Mouse (Mus musculus) forebrain, embryonic 15.5 days (tissue): ENCODE results near the gene Adamtsl1. TPM values are rescaled to one million over a fixed set of nuclear protein-coding genes. Genes with fewer than 3 reads are reported as not detected.

Source experiments
- ATAC-seq: fragments of 200-750 bp; cut with Nextera tagmentation; replicated peaks from 2 replicates; pipeline ENCODE4 v1.8.0; 2017; ENCODE audit warnings: mild to moderate bottlenecking, moderate TSS enrichment, moderate library complexity
- H3K27ac ChIP-seq: fragments of 300-500 bp; sonication (generic); replicated peaks from 2 replicates; pipeline ENCODE4 v1.5.1; 2015; ENCODE audit warnings: mild to moderate bottlenecking, inconsistent platforms
- H3K27me3 ChIP-seq: fragments of 300-500 bp; sonication (generic); 2 replicates; pipeline ENCODE4 v1.6.1; 2015; ENCODE audit warnings: inconsistent platforms
- H3K36me3 ChIP-seq: fragments of 300-500 bp; sonication (generic); 2 replicates; pipeline ENCODE4 v1.6.1; 2015; ENCODE audit warnings: mild to moderate bottlenecking, inconsistent platforms
- H3K4me1 ChIP-seq: fragments of 300-500 bp; sonication (generic); 2 replicates; pipeline ENCODE4 v1.6.1; 2015; ENCODE audit warnings: inconsistent platforms
- H3K4me2 ChIP-seq: fragments of 300-500 bp; sonication (generic); replicated peaks from 2 replicates; pipeline ENCODE4 v1.6.1; 2015; ENCODE audit warnings: mild to moderate bottlenecking, inconsistent platforms
- H3K4me3 ChIP-seq: fragments of 300-500 bp; sonication (generic); 2 replicates; pipeline ENCODE4 v1.5.1; 2015; ENCODE audit warnings: mild to moderate bottlenecking, inconsistent platforms
- H3K9ac ChIP-seq: fragments of 300-500 bp; sonication (generic); replicated peaks from 2 replicates; pipeline ENCODE4 v1.6.1; 2015; ENCODE audit warnings: mild to moderate bottlenecking, inconsistent platforms
- H3K9me3 ChIP-seq: fragments of 300-500 bp; sonication (generic); 2 replicates; pipeline ENCODE4 v1.6.1; 2016; ENCODE audit warnings: inconsistent platforms
- WGBS: fragments of 180-500 bp; shearing (Covaris S2); methylation state at CpG from one replicate; pipeline ENCODE4 v1.1.7; 2015; ENCODE audit warnings: mixed read lengths; 5-methylcytosine and 5-hydroxymethylcytosine counted together
- polyA plus RNA-seq: library from polyadenylated mRNA; unstranded; fragments of >200 nt; fragmentation: Nextera tagmentation; extraction: Ambion mirVana; gene quantifications from 2 replicates; pipeline ENCODE4 v1.2.1, GENCODE M21; 2015

The Adamtsl1 gene
- polyA plus RNA-seq, 1 experiment from 2014 or later, result 6.3 TPM

DNA sequence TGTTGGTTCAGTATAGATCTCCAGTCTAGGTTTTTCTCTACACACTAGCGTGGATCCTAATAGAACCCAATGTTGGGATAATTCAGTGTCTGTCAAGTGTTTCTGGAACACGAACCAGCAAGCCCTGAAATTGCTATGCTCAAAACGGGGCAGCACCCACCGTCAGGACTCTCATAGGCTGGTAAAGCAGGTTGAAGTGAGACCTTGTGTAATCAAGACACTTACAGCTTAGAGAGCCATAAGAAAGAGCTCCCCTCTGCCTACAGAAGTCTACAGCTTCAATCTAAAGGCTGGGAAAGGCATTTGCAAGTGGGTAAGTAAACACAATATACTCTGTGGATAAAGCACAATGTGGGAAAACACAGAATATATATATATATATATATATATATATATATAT is 367.3 kb downstream of the Adamtsl1 start:
- Histone ChIP-seq H3K4me3 (no peak overlapping the region), H3K27me3 (no peaks in the 10 kb centered on the region), H3K4me1 (no peaks in the 10 kb centered on the region), H3K27ac (no peak overlapping the region), H3K9ac (no peak overlapping the region), H3K9me3 (no peaks in the 10 kb centered on the region), H3K36me3 (no peaks in the 10 kb centered on the region), H3K4me2 (no peak overlapping the region)
- ATAC-seq, result no peak
- 92% methylated on average over 4 of the region's 4 CpGs for WGBS

- Histone ChIP-seq H3K4me2 (no peak overlapping the region), H3K9ac (no peak overlapping the region), H3K4me3 (no peak overlapping the region), H3K36me3 (no peaks in the 10 kb centered on the region), H3K9me3 (no peaks in the 10 kb centered on the region), H3K27ac (no peak overlapping the region), H3K27me3 (no peaks in the 10 kb centered on the region), H3K4me1 (no peaks in the 10 kb centered on the region)
- WGBS, result 70% methylated on average over 4 of the region's 4 CpGs
- ATAC-seq, result no peak
Measured at GRCm38 (mm10) chr4:85884031-85884430, 370.1 kb downstream of the Adamtsl1 start.

DNA sequence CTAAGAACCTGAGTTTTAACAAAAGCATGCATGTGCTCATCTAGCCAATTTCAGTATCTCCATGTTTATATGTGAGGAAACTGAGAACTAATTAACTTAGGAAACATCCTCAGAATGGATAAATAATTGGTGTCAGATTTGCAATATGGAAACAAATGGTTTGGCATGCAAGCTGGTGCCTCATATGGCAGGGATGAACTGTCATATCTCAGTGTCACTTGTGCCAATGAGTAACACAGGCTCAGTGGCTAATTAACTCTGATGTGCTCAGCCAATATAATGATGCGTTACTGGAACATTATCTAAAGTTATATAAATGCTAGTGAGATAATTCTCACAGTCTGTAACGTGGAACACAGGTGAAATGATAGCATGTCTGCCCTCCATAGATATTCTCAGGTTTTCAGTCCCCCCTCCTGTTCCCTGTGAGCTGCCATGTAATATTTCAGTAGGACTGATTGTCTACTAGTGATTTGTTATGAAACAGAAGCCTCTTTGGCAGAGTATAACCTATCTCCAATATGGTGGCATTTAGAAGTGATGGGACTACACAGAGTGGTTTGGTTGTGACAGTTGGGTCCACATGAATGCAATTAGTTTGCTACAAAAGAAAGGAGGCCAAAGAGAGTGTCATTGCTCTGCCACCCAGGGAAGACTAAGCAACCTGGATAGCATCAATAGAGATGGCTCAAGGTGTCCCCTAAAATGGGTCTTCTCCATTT is 376.1 kb downstream of the Adamtsl1 start:
- Histone ChIP-seq H3K27ac (no peak overlapping the region), H3K9me3 (no peaks in the 10 kb centered on the region), H3K4me3 (no peak overlapping the region), H3K27me3 (no peaks in the 10 kb centered on the region), H3K36me3 (no peaks in the 10 kb centered on the region), H3K4me2 (no peak overlapping the region), H3K4me1 (no peaks in the 10 kb centered on the region), H3K9ac (no peak overlapping the region)
- ATAC-seq, result peak; percentile 75; the same call in 1 of the 2 replicates
- 50% methylated on average over 2 of the region's 2 CpGs for WGBS

DNA sequence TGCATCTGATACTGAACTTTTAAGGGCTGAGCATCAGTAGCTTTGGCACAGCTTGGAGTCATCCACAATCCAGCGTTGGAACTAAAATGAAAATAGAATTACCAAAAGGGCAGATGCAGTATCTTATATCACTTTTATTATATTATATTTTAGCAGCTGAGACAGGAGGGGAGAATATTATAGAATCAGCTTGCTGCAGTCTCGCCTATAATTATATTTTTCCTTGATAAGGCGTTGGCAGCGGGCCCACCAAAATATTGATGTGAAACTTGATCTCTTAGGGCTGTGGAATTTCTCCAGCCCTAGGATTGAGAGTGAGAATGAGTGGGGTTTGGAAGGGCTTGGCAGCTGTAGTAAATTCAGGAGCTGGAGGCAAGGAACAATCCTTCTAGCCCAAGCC is 387.3 kb downstream of the Adamtsl1 start:
- H3K9me3 ChIP-seq, result no peaks in the 10 kb centered on the region
- no peaks in the 10 kb centered on the region for H3K27me3 ChIP-seq
- no peak overlapping the region for H3K4me3 ChIP-seq
- WGBS, result 85% methylated on average over 4 of the region's 4 CpGs
- no peak overlapping the region for H3K9ac ChIP-seq
- no peaks in the 10 kb centered on the region for H3K36me3 ChIP-seq
- H3K4me1 ChIP-seq, result no peaks in the 10 kb centered on the region
- no peak overlapping the region for H3K27ac ChIP-seq
- no peak overlapping the region for H3K4me2 ChIP-seq
- no peak for ATAC-seq

DNA sequence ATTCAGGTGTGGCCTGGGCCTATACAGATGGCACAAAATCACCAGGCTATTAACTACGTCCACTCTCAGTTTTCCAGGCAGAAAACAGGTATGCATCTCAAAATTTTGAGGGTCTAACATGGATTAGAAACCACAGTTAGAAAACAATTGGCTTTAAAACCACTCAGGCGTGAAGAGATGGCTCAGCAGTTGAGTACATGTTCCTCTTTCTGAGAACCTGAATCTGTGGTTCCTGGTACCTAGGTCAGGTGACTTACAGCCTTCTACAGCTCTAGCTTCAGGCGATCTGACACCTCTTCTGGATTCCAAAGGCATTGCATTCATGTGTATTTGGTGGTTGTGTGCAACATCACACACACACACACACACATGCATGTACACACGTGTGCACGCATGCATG is 390.2 kb downstream of the Adamtsl1 start:
- H3K4me1 ChIP-seq, result no peaks in the 10 kb centered on the region
- no peak overlapping the region for H3K27ac ChIP-seq
- H3K4me2 ChIP-seq, result no peak overlapping the region
- H3K27me3 ChIP-seq, result no peaks in the 10 kb centered on the region
- WGBS, result 91% methylated on average over 5 of the region's 5 CpGs
- no peaks in the 10 kb centered on the region for H3K36me3 ChIP-seq
- H3K9ac ChIP-seq, result no peak overlapping the region
- H3K4me3 ChIP-seq, result no peak overlapping the region
- H3K9me3 ChIP-seq, result no peaks in the 10 kb centered on the region
- ATAC-seq, result no peak

DNA sequence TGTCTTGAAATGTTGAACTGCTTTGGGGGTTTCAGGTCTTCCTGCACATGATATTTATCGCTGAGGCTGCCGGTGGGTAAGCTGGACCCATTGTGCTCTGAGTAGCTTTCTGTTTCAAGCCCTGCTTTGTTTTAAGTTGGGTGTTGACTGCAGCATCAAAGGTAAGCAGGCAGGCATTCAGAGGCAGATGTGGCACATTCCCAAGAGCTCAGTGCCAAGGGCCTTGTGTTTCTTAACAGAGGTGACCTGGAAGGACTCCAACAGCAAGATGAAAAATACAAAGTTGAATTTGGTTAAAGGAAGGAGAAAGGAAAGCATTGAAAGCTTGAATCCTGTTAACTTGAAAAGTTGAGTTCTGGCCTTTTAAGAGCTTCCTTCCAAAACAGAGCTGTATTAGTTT is 402.1 kb downstream of the Adamtsl1 start:
- no peak overlapping the region for H3K27ac ChIP-seq

GRCm38 (mm10) chr4:85918366-85918765 is 404.4 kb downstream of the Adamtsl1 start:
- no peak for ATAC-seq
- H3K4me1 ChIP-seq, result 0 out of 2 replicates have a peak, but pooled peaks cover 4% of the 10 kb centered on the region
- 79% methylated on average over 4 of the region's 4 CpGs for WGBS
- no peaks in the 10 kb centered on the region for H3K27me3 ChIP-seq
- H3K36me3 ChIP-seq, result no peaks in the 10 kb centered on the region
- H3K4me3 ChIP-seq, result no peak overlapping the region
- no peak overlapping the region for H3K27ac ChIP-seq
- H3K9ac ChIP-seq, result no peak overlapping the region
- no peaks in the 10 kb centered on the region for H3K9me3 ChIP-seq
- H3K4me2 ChIP-seq, result no peak overlapping the region

More for the DNA sequence above, 402.1 kb downstream of the Adamtsl1 start:
- H3K4me2 ChIP-seq, result no peak overlapping the region
- no peaks in the 10 kb centered on the region for H3K27me3 ChIP-seq
- no peak for ATAC-seq
- 16% methylated on average over 2 of the region's 2 CpGs for WGBS
- H3K36me3 ChIP-seq, result no peaks in the 10 kb centered on the region
- H3K4me3 ChIP-seq, result no peak overlapping the region
- no peak overlapping the region for H3K9ac ChIP-seq
- no peaks in the 10 kb centered on the region for H3K9me3 ChIP-seq
- 0 out of 2 replicates have a peak, but pooled peaks cover 4% of the 10 kb centered on the region for H3K4me1 ChIP-seq

GRCm38 (mm10) chr4:85920474-85920873 is 406.5 kb downstream of the Adamtsl1 start:
- Histone ChIP-seq H3K4me3 (no peak overlapping the region), H3K9ac (no peak overlapping the region), H3K27me3 (no peaks in the 10 kb centered on the region), H3K4me1 (0 out of 2 replicates have a peak, but pooled peaks cover 4% of the 10 kb centered on the region), H3K36me3 (no peaks in the 10 kb centered on the region), H3K9me3 (no peaks in the 10 kb centered on the region), H3K27ac (no peak overlapping the region), H3K4me2 (no peak overlapping the region)
- WGBS, result 92% methylated on average over 3 of the region's 3 CpGs
- no peak for ATAC-seq

GRCm38 (mm10) chr4:85922741-85923140 is 408.8 kb downstream of the Adamtsl1 start:
- H3K4me1 ChIP-seq, result no peaks in the 10 kb centered on the region
- ATAC-seq, result no peak
- no peak overlapping the region for H3K4me3 ChIP-seq
- no peak overlapping the region for H3K27ac ChIP-seq
- H3K4me2 ChIP-seq, result no peak overlapping the region
- H3K36me3 ChIP-seq, result no peaks in the 10 kb centered on the region
- WGBS, result 82% methylated on average over 4 of the region's 4 CpGs
- no peak overlapping the region for H3K9ac ChIP-seq
- H3K27me3 ChIP-seq, result no peaks in the 10 kb centered on the region
- H3K9me3 ChIP-seq, result no peaks in the 10 kb centered on the region

DNA sequence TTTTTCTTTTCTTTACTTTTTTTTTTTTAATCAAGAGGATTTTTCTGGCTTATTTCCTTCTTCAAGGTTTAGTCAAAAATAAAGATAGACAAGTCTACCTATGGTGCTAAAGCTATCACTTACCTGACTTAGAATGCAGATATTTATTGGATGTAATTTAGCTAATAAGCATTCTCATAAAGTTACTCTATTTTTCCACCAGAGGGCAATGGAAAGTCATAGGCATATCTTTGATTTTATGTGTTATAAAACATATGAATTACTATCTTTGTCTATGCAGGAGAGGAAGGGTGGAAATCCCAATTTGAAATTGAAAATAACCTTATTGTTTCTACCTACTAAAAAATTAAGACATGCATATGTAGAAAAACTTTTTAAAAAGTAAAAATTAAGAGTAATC is 418.2 kb downstream of the Adamtsl1 start:
- Histone ChIP-seq H3K27ac (no peak overlapping the region), H3K4me1 (no peaks in the 10 kb centered on the region), H3K27me3 (no peaks in the 10 kb centered on the region), H3K9ac (no peak overlapping the region), H3K4me2 (no peak overlapping the region), H3K4me3 (no peak overlapping the region), H3K9me3 (no peaks in the 10 kb centered on the region), H3K36me3 (no peaks in the 10 kb centered on the region)
- no peak for ATAC-seq

DNA sequence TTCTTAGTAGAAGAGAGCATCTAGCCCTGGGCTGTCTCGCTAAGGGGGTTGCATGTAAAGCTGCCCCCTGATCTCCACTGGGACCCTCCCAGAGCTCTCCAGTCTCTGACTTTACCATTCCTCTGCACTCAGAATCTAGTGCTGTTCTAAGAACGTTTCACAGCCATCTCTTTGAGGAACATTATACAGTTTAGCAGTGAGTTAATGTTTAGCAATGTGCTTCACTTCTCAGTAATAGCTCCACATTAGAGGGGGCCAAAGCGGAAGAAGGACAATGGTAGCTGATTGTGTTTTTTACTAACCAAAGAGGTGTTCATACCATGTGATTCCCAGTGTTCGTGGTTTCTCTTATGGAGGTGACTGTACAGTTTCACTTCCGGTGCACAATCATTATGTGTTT is 425.5 kb downstream of the Adamtsl1 start:
- ATAC-seq, result no peak
- no peaks in the 10 kb centered on the region for H3K36me3 ChIP-seq
- H3K9ac ChIP-seq, result no peak overlapping the region
- H3K9me3 ChIP-seq, result no peaks in the 10 kb centered on the region
- no peak overlapping the region for H3K4me2 ChIP-seq
- 87% methylated on average over 5 of the region's 5 CpGs for WGBS
- no peak overlapping the region for H3K27ac ChIP-seq
- H3K27me3 ChIP-seq, result no peaks in the 10 kb centered on the region
- H3K4me3 ChIP-seq, result no peak overlapping the region
- H3K4me1 ChIP-seq, result no peaks in the 10 kb centered on the region

DNA sequence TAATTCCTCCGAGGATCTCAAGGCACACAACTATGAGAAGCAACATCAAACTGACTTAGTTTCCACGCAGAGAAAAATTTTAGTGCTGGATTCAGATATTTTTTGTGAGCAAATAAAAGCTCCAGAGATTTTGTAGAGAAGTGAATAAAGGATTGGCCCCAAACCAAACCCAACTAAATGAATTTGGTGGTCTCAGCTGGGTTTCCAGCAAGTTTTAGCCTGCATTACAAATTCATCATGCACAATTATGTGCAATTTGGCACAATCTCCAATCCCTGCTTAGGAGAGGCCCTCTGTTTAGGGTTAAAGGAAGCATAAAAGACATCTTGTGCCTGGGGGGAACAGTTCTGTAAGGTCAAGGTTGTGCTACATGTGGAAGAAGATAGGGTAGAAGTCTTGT is 427.9 kb downstream of the Adamtsl1 start:
- 81% methylated on average over 2 of the region's 2 CpGs for WGBS
- Histone ChIP-seq H3K27me3 (no peaks in the 10 kb centered on the region), H3K4me1 (no peaks in the 10 kb centered on the region), H3K27ac (no peak overlapping the region), H3K4me2 (no peak overlapping the region), H3K9me3 (no peaks in the 10 kb centered on the region), H3K4me3 (no peak overlapping the region), H3K36me3 (no peaks in the 10 kb centered on the region), H3K9ac (no peak overlapping the region)
- no peak for ATAC-seq

DNA sequence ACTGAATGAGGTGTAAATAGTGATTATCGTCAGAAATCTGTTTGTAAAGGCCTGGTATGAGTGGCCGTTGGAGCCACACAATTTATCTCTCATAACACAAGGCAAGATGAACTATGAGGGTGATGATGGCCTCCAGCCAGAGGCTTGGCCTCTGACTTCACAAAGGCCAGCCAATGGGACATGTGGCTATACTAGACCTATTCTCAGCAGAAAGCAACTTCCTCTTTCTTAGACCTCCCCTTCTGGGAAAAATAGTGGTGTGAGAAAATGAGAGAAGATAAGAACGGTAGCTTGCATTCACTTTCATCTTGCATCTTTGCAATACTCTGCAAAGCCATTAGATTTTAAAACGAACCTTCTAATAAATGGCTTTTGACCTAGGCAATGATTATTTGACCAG is 439.6 kb downstream of the Adamtsl1 start:
- no peak overlapping the region for H3K9ac ChIP-seq
- no peaks in the 10 kb centered on the region for H3K4me1 ChIP-seq
- H3K9me3 ChIP-seq, result no peaks in the 10 kb centered on the region
- no peak overlapping the region for H3K27ac ChIP-seq
- no peak for ATAC-seq
- 92% methylated on average over 4 of the region's 4 CpGs for WGBS
- H3K27me3 ChIP-seq, result no peaks in the 10 kb centered on the region
- H3K4me3 ChIP-seq, result no peak overlapping the region
- no peak overlapping the region for H3K4me2 ChIP-seq
- H3K36me3 ChIP-seq, result no peaks in the 10 kb centered on the region
